Mouse (Mus musculus) midbrain, embryonic 13.5 days (tissue): Measurements from ENCODE around the gene Sart1. TPM values are rescaled to one million over a fixed set of nuclear protein-coding genes. Genes with fewer than 3 reads are reported as not detected.
"Not testable (repeated sequence)": the region's sequence is repeated elsewhere in the genome, so short reads cannot be mapped to it uniquely, and the experiment has no call there.

Experiments
- ATAC-seq: fragments of 200-750 bp; cut with Nextera tagmentation; 2 replicates; pipeline ENCODE4 v1.8.0; 2017; ENCODE audit warnings: mild to moderate bottlenecking, moderate TSS enrichment, moderate library complexity
- H3K27ac ChIP-seq: fragments of 300-500 bp; sonication (generic); 2 replicates; pipeline ENCODE4 v1.5.1; 2015; ENCODE audit warnings: inconsistent platforms, mild to moderate bottlenecking, moderate library complexity
- H3K27me3 ChIP-seq: fragments of 300-500 bp; sonication (generic); 2 replicates; pipeline ENCODE4 v1.6.1; 2015; ENCODE audit warnings: mild to moderate bottlenecking, inconsistent platforms
- H3K36me3 ChIP-seq: fragments of 300-500 bp; sonication (generic); 2 replicates; pipeline ENCODE4 v1.6.1; 2015; ENCODE audit warnings: mild to moderate bottlenecking, inconsistent platforms
- H3K4me1 ChIP-seq: fragments of 300-500 bp; sonication (generic); replicated peaks from 2 replicates; pipeline ENCODE4 v1.6.1; 2015; ENCODE audit warnings: inconsistent platforms
- H3K4me2 ChIP-seq: fragments of 300-500 bp; sonication (generic); replicated peaks from 2 replicates; pipeline ENCODE4 v1.6.1; 2015; ENCODE audit warnings: moderate library complexity, mild to moderate bottlenecking, inconsistent platforms
- H3K4me3 ChIP-seq: fragments of 300-500 bp; sonication (generic); replicated peaks from 2 replicates; pipeline ENCODE4 v1.5.1; 2015; ENCODE audit warnings: mild to moderate bottlenecking, inconsistent platforms
- H3K9ac ChIP-seq: fragments of 300-500 bp; sonication (generic); replicated peaks from 2 replicates; pipeline ENCODE4 v1.6.1; 2015; ENCODE audit warnings: mild to moderate bottlenecking, inconsistent platforms
- H3K9me3 ChIP-seq: fragments of 300-500 bp; sonication (generic); 2 replicates; pipeline ENCODE4 v1.6.1; 2016; ENCODE audit warnings: mild to moderate bottlenecking, inconsistent platforms
- WGBS: fragments of 180-500 bp; shearing (Covaris S2); methylation state at CpG from one replicate; pipeline ENCODE4 v1.1.7; 2015; 5-methylcytosine and 5-hydroxymethylcytosine counted together
- polyA plus RNA-seq: library from polyadenylated mRNA; unstranded; fragments of >200 nt; fragmentation: Nextera tagmentation; extraction: Ambion mirVana; gene quantifications from 2 replicates; pipeline ENCODE4 v1.2.1, GENCODE M21; 2015

Sart1 gene
- polyA plus RNA-seq, 1 experiment from 2014 or later: 78.8 TPM

- Histone ChIP-seq H3K27ac (no peak overlapping the region), H3K4me3 (no peak overlapping the region), H3K9me3 (no peaks in the 10 kb centered on the region), H3K36me3 (no peaks in the 10 kb centered on the region), H3K4me2 (no peak overlapping the region), H3K4me1 (peaks cover 14% of the 10 kb centered on the region), H3K9ac (no peak overlapping the region), H3K27me3 (no peaks in the 10 kb centered on the region)
- 68% methylated on average over 5 of the region's 5 CpGs for WGBS
- ATAC-seq: no peak
These were observed 23.5 kb upstream of the Sart1 start for GRCm38 (mm10) chr19:5411961-5412360.

DNA sequence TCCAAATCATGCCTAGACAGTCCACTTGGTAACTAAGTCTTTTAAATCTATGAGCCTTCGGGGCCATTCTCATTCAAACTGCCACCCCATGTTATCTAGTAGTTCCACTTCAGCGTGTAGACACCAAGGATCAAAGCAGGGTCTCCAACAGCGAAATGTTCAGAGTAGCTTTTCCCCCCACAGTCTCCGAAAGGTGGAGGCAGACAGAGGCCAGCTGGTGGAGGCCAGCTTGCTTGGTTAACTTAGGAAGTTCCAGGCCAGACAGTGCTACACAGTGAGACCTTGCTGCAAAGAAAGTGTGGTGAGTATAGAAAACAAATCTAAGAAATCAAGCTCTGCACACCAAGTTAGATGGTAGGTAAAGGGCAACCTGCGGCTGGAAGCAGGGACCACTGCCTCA, 22.1 kb upstream of the Sart1 start:
- no peak for ATAC-seq
- 93% methylated on average over 5 of the region's 5 CpGs for WGBS

GRCm38 (mm10) chr19:5409068-5409467, 20.6 kb upstream of the Sart1 start:
- Histone ChIP-seq H3K4me3 (no peak overlapping the region), H3K9ac (no peak overlapping the region), H3K9me3 (no peaks in the 10 kb centered on the region), H3K4me1 (peaks cover 21% of the 10 kb centered on the region), H3K27me3 (no peaks in the 10 kb centered on the region), H3K36me3 (no peaks in the 10 kb centered on the region), H3K4me2 (no peak overlapping the region), H3K27ac (no peak overlapping the region)
- 82% methylated on average over 5 of the region's 5 CpGs for WGBS
- ATAC-seq: no peak

More for the DNA sequence above, 22.1 kb upstream of the Sart1 start:
- Histone ChIP-seq H3K9ac (no peak overlapping the region), H3K4me1 (peaks cover 20% of the 10 kb centered on the region), H3K27ac (no peak overlapping the region), H3K9me3 (no peaks in the 10 kb centered on the region), H3K4me2 (no peak overlapping the region), H3K27me3 (no peaks in the 10 kb centered on the region), H3K36me3 (no peaks in the 10 kb centered on the region), H3K4me3 (no peak overlapping the region)

DNA sequence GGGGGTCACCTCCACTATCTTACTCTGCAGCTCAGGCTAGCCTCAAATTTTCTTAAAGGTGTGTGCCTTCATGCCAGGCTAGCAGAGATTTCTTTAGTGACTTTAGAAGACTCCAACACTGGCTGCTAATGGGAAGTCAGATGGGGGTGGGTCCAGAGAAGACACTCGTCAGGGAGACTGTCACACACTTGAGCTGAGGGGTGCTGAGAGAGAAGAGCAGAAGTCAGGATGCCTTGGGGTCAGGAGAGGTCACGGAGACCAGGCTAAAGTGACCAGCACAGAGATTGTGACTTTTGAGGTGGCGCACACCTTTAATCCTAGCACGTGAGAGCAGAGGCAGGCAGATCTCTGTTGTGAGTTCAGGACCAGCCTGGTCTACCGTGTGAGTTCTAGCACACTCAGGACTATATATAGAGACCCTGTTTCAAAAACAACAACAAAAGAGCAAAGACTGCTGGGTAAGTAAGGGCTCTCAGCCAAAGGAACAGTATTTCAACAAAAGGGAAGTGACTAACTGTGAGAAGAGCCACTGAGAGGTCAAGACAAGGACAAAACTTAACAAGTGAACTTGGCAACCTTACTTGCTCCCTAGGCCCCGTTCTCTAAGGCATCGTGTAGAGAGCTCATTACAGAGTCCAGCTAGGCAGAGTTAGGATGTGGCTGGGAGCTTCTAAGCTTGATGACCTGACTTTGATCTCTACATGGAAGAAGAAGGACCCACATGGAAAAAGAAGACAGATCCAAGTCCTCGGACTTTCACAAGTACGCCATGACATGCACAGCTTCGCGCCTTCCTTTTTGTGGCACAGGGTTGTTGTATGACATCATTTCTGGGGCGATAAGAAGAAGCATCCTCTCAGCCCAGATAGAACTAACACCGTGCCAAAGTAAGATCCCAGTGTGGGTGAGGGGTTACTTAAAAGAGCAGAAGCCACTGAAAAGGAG, 19.8 kb upstream of the Sart1 start:
- ATAC-seq: no peak
- H3K27ac ChIP-seq: no peak overlapping the region
- H3K36me3 ChIP-seq: no peaks in the 10 kb centered on the region
- no peak overlapping the region for H3K9ac ChIP-seq
- peak overlapping the region; percentile 81 for H3K4me2 ChIP-seq
- 92% methylated on average over 13 of the region's 13 CpGs for WGBS
- no peaks in the 10 kb centered on the region for H3K27me3 ChIP-seq
- H3K4me3 ChIP-seq: peak overlapping the region; percentile 62; the same call in 1 of the 2 replicates
- peaks cover 21% of the 10 kb centered on the region for H3K4me1 ChIP-seq
- H3K9me3 ChIP-seq: no peaks in the 10 kb centered on the region

GRCm38 (mm10) chr19:5407133-5407532, 18.6 kb upstream of the Sart1 start:
- no peaks in the 10 kb centered on the region for H3K36me3 ChIP-seq
- 15% methylated on average over 7 of the region's 7 CpGs for WGBS
- H3K9me3 ChIP-seq: no peaks in the 10 kb centered on the region
- H3K9ac ChIP-seq: peak overlapping the region; percentile 77
- no peaks in the 10 kb centered on the region for H3K27me3 ChIP-seq
- H3K4me2 ChIP-seq: peak overlapping the region; percentile 81
- ATAC-seq: peak; percentile 41
- H3K4me3 ChIP-seq: peak overlapping the region; percentile 62
- H3K4me1 ChIP-seq: peaks cover 21% of the 10 kb centered on the region
- peak overlapping the region; percentile 88 for H3K27ac ChIP-seq

- peak; percentile 90 for ATAC-seq
- H3K4me2 ChIP-seq: peak overlapping the region; percentile 81
- not testable (repeated sequence) for H3K9me3 ChIP-seq, H3K27me3 ChIP-seq, H3K36me3 ChIP-seq
- peak overlapping the region; percentile 88 for H3K27ac ChIP-seq
- peak overlapping the region; percentile 77 for H3K9ac ChIP-seq
- peaks cover 21% of the 10 kb centered on the region for H3K4me1 ChIP-seq
- WGBS: 21% methylated on average over 24 of the region's 25 CpGs
- peak overlapping the region; percentile 62 for H3K4me3 ChIP-seq
These were observed 18.1 kb upstream of the Sart1 start for GRCm38 (mm10) chr19:5406531-5407126.

- 31% methylated on average over 7 of the region's 7 CpGs for WGBS
- Histone ChIP-seq H3K4me2 (peak overlapping the region; percentile 58), H3K9ac (peak overlapping the region; percentile 58), H3K4me3 (peak overlapping the region; percentile 38), H3K27me3 (no peaks in the 10 kb centered on the region), H3K4me1 (peaks cover 21% of the 10 kb centered on the region), H3K9me3 (no peaks in the 10 kb centered on the region), H3K36me3 (no peaks in the 10 kb centered on the region), H3K27ac (peak overlapping the region; percentile 65)
- ATAC-seq: no peak
These were observed 17.4 kb upstream of the Sart1 start for GRCm38 (mm10) chr19:5405924-5406323.

GRCm38 (mm10) chr19:5402293-5402692, 13.8 kb upstream of the Sart1 start, which contains the start of gene Tsga10ip:
Gene Tsga10ip (minus strand): TSS chr19:5402526.
- no peak within 1 kb of the TSS for H3K27ac ChIP-seq

DNA sequence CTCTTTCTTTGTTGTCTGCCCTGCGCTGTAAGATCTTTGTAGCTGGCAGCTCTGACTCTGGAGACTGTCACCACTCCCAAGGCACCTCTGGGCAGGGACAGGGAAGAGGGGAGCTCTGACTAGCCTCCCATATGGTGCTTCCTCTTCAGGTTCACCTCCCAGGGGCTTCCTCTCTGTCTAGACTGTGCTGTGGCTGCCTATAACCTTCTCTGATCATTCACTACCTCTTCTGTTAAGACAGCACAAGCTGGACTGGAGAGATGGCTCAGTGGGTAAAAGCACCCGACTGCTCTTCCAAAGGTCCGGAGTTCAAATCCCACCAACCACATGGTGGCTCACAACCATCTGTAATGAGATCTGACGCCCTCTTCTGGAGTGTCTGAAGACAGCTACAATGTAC, 12.6 kb upstream of the Sart1 start:
- not testable (repeated sequence) for ATAC-seq, H3K4me3 ChIP-seq, H3K27ac ChIP-seq, H3K27me3 ChIP-seq, H3K9ac ChIP-seq, H3K4me2 ChIP-seq, H3K4me1 ChIP-seq, H3K36me3 ChIP-seq, H3K9me3 ChIP-seq
- 75% methylated on average over 4 of the region's 4 CpGs for WGBS

More at GRCm38 (mm10) chr19:5402293-5402692, 13.8 kb upstream of the Sart1 start, which contains the start of gene Tsga10ip:
- Histone ChIP-seq H3K9me3 (no peaks in the 10 kb centered on the region), H3K4me1 (peaks cover 10% of the 10 kb centered on the region), H3K36me3 (no peaks in the 10 kb centered on the region), H3K9ac (no peak within 1 kb of the TSS), H3K27me3 (no peaks in the 10 kb centered on the region), H3K4me2 (no peak within 1 kb of the TSS), H3K4me3 (no peak within 1 kb of the TSS)
- 77% methylated on average over 8 of the region's 8 CpGs for WGBS
- ATAC-seq: no peak

GRCm38 (mm10) chr19:5395371-5395770, 6.9 kb upstream of the Sart1 start:
- Histone ChIP-seq H3K9me3 (no peaks in the 10 kb centered on the region), H3K27ac (no peak overlapping the region), H3K36me3 (no peaks in the 10 kb centered on the region), H3K4me2 (no peak overlapping the region), H3K9ac (no peak overlapping the region), H3K4me1 (peaks cover 5% of the 10 kb centered on the region), H3K27me3 (no peaks in the 10 kb centered on the region), H3K4me3 (no peak overlapping the region)
- 67% methylated on average over 4 of the region's 4 CpGs for WGBS
- ATAC-seq: no peak

- H3K4me1 ChIP-seq: peaks cover 17% of the 10 kb centered on the region
- no peak for ATAC-seq
- WGBS: 58% methylated on average over 10 of the region's 10 CpGs
- no peak overlapping the region for H3K4me3 ChIP-seq
- no peak overlapping the region for H3K9ac ChIP-seq
- no peak overlapping the region for H3K4me2 ChIP-seq
- H3K36me3 ChIP-seq: no peaks in the 10 kb centered on the region
- no peaks in the 10 kb centered on the region for H3K27me3 ChIP-seq
- no peak overlapping the region for H3K27ac ChIP-seq
- H3K9me3 ChIP-seq: no peaks in the 10 kb centered on the region
These were observed 5.7 kb upstream of the Sart1 start for GRCm38 (mm10) chr19:5394168-5394567.

DNA sequence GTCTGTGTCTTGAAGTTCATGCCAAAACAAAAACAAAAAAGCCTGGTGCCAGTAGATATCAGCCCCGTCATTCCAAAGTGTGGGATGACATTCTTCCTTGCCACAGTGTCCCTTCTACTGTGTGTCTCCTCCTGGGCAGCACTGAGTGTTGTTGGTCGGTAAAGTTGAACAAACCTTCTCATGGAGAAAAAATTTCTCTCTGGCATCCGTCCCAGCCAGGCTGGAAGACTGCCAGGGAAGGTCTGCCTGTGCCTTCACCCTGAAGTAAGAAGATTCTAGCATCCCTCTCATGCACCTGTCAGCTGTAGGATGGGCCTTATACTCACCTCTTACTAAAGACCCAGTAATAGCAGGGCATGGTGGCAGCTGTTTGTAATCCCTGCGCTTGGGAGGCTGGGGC, 4.4 kb upstream of the Sart1 start:
- Histone ChIP-seq H3K36me3 (no peaks in the 10 kb centered on the region), H3K27ac (no peak overlapping the region), H3K4me1 (peaks cover 19% of the 10 kb centered on the region), H3K9me3 (no peaks in the 10 kb centered on the region), H3K27me3 (no peaks in the 10 kb centered on the region), H3K4me2 (no peak overlapping the region), H3K4me3 (no peak overlapping the region), H3K9ac (no peak overlapping the region)
- ATAC-seq: no peak
- whole genome bisulfite sequencing: 54% methylated on average over 4 of the region's 4 CpGs
